Mouse (Mus musculus) liver, embryonic 15.5 days (tissue): ENCODE measurements at regions not wholly inside any gene's neighbourhood (a gene's known extent, or its start where the extent isn't known, plus 50 kb on each side); places are given as distances from the start of the nearest gene placed in this dataset.
"Not testable (repeated sequence)": the region's sequence is repeated elsewhere in the genome, so short reads cannot be mapped to it uniquely, and the experiment has no call there.

Experiments
- ATAC-seq: fragments of 200-750 bp; cut with Nextera tagmentation; 2 replicates; pipeline ENCODE4 v1.8.0; 2017; ENCODE audit warnings: moderate number of reproducible peaks, mild to moderate bottlenecking, moderate library complexity; ENCODE audit not compliant: insufficient read depth
- H3K27ac ChIP-seq: fragments of 300-500 bp; sonication (generic); replicated peaks from 2 replicates; pipeline ENCODE4 v1.5.1; 2015; ENCODE audit warnings: mild to moderate bottlenecking, inconsistent platforms
- H3K27me3 ChIP-seq: fragments of 300-500 bp; sonication (generic); 2 replicates; pipeline ENCODE4 v1.6.1; 2015; ENCODE audit warnings: mild to moderate bottlenecking, inconsistent platforms
- H3K36me3 ChIP-seq: fragments of 300-500 bp; sonication (generic); replicated peaks from 2 replicates; pipeline ENCODE4 v1.6.1; 2015; ENCODE audit warnings: moderate library complexity, mild to moderate bottlenecking, inconsistent platforms
- H3K4me1 ChIP-seq: fragments of 300-500 bp; sonication (generic); replicated peaks from 2 replicates; pipeline ENCODE4 v1.6.1; 2015; ENCODE audit warnings: inconsistent platforms
- H3K4me2 ChIP-seq: fragments of 300-500 bp; sonication (generic); 2 replicates; pipeline ENCODE4 v1.6.1; 2015; ENCODE audit warnings: moderate library complexity, mild to moderate bottlenecking, inconsistent platforms
- H3K4me3 ChIP-seq: fragments of 300-500 bp; sonication (generic); replicated peaks from 2 replicates; pipeline ENCODE4 v1.5.1; 2015; ENCODE audit warnings: mild to moderate bottlenecking, inconsistent platforms
- H3K9ac ChIP-seq: fragments of 300-500 bp; sonication (generic); 2 replicates; pipeline ENCODE4 v1.6.1; 2015; ENCODE audit warnings: moderate library complexity, mild to moderate bottlenecking, inconsistent platforms
- H3K9me3 ChIP-seq: fragments of 300-500 bp; sonication (generic); replicated peaks from 2 replicates; pipeline ENCODE4 v1.6.1; 2016; ENCODE audit warnings: inconsistent platforms
- WGBS: fragments of 180-500 bp; shearing (Covaris S2); methylation state at CpG from one replicate; pipeline ENCODE4 v1.1.7; 2015; ENCODE audit warnings: mixed read lengths; ENCODE audit not compliant: insufficient replicate concordance; 5-methylcytosine and 5-hydroxymethylcytosine counted together

DNA sequence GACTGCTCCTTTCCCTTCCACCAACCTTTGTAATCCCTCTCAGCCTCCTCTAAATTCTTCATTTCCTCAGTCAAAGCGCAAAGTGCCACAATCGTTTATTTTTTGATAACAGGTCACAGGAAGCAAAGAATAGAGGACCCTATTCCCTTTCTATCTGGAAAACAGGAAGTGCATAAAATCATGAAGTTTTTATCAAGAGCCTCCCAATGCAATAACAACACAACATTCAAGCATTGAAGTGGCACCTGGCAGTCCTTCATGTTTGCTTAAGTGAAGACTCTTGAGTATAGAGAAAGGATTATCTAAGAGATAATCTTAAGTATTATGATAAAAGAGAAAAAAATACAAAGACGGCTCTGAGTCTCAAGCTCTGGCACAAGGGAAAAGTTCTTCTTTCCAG, 111.9 kb downstream of the Ibtk start:
- Histone ChIP-seq H3K9me3 (no peaks in the 10 kb centered on the region), H3K9ac (no peak overlapping the region), H3K27ac (no peak overlapping the region), H3K4me1 (no peaks in the 10 kb centered on the region), H3K4me2 (no peak overlapping the region), H3K27me3 (no peaks in the 10 kb centered on the region), H3K4me3 (no peak overlapping the region), H3K36me3 (no peaks in the 10 kb centered on the region)
- no peak for ATAC-seq
- whole genome bisulfite sequencing, result 41% methylated on average over 3 of the region's 3 CpGs

DNA sequence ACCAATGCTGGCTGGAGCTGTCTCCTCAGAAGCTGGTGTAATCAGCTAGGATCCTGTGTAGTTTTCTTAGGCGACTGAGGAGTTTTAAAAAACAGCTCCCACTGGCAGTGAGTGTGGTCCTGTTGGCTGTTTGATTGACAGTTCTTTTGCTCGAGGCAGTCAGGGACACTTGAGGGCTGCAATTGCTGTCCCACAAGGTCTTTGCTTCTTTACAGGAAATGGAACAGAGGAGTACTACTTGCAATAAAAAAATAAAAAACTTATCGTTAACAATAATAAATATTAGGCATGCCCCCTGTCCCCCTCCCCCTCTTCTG, 113.0 kb downstream of the Ibtk start:
- no peak for ATAC-seq
- H3K4me1 ChIP-seq, result no peaks in the 10 kb centered on the region
- H3K4me2 ChIP-seq, result no peak overlapping the region
- H3K27me3 ChIP-seq, result no peaks in the 10 kb centered on the region
- no peak overlapping the region for H3K4me3 ChIP-seq
- no peaks in the 10 kb centered on the region for H3K9me3 ChIP-seq
- no peak overlapping the region for H3K9ac ChIP-seq
- H3K36me3 ChIP-seq, result no peaks in the 10 kb centered on the region
- 46% methylated on average over 3 of the region's 3 CpGs for WGBS
- no peak overlapping the region for H3K27ac ChIP-seq

DNA sequence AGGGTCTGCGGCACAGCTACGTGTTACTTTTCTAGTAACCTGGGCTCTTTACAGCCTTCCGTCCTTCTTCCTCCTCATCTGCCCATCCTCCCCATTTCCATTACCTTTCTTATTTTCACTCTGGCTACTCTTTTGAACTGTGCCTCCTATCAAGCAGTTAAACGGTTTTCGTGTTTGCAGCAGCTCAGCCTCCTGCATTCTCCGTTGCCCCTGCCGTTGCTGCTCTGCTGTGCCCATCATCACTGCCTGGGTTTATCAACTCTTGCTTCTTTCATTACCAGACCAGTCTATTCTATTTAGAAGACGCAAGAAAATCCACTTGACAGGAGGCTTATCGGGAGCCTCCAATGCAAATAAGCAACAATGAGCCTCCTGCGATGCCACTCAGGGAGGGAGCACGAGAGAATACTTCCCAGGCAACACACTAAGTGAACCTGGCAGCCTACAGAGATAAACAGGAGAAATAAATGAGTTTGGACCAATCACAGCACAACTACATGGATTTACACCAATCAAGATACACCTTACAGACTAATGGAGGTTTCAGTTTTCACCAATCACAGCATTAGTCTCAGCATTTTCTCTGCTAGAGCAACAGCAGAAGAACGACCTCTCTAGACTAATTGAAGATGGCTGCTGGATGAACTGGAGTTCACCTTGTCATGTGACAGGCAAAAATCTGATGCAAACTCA, 113.5 kb downstream of the Ibtk start:
- H3K36me3 ChIP-seq, result no peaks in the 10 kb centered on the region
- H3K9me3 ChIP-seq, result no peaks in the 10 kb centered on the region
- no peak overlapping the region for H3K4me3 ChIP-seq
- H3K4me1 ChIP-seq, result no peaks in the 10 kb centered on the region
- no peak for ATAC-seq
- 69% methylated on average over 12 of the region's 12 CpGs for WGBS
- no peaks in the 10 kb centered on the region for H3K27me3 ChIP-seq
- H3K27ac ChIP-seq, result no peak overlapping the region
- no peak overlapping the region for H3K9ac ChIP-seq
- no peak overlapping the region for H3K4me2 ChIP-seq

DNA sequence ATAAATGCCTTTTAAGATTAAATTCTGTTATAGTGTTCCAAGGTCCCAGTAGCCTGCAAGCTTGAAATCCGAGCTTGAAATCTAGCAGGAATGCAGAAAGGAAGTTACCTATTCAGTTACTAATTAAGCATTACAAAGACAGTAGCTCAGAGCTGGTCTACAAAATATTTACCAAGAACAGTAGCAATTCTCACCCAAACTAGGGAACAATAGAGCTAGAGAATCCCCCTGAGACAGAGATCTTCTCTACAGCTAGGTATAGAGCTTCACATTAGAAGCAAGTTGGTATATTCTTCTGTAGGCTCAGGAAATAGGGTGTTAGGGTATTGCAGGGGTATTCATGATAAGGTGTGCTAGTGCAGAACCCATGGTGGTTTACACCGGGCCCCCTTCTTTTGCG, 114.3 kb downstream of the Ibtk start:
- ATAC-seq, H3K9ac ChIP-seq, H3K36me3 ChIP-seq, H3K27me3 ChIP-seq, H3K4me1 ChIP-seq, H3K27ac ChIP-seq, H3K4me2 ChIP-seq, H3K9me3 ChIP-seq, H3K4me3 ChIP-seq: not testable (repeated sequence)
- 49% methylated on average over 3 of the region's 3 CpGs for WGBS

DNA sequence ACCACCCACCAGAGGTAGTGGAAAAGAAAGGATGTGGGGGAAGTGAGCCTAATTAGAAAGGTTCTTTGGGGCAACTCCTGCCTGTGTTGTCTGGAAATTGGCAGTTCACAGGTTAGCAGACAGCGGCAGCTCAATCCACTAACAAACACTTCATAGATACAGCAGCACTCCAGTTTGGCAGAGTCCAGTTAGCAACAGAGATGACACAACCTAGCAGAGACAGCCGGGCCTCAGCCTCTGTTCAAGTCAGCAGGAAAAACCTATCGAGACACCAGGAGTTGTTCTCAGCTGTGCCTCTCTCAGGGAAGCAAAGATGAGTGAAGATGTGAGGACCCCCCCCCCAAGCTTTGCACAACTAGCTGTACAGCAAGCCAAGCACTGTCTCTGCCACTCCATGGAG, 131.2 kb downstream of the Ibtk start:
- no peak overlapping the region for H3K9ac ChIP-seq
- H3K27me3 ChIP-seq, result no peaks in the 10 kb centered on the region
- H3K4me1 ChIP-seq, result no peaks in the 10 kb centered on the region
- H3K27ac ChIP-seq, result no peak overlapping the region
- H3K4me3 ChIP-seq, result no peak overlapping the region
- no peaks in the 10 kb centered on the region for H3K36me3 ChIP-seq
- WGBS, result 50% methylated on average over 3 of the region's 3 CpGs
- ATAC-seq, result no peak
- no peaks in the 10 kb centered on the region for H3K9me3 ChIP-seq
- H3K4me2 ChIP-seq, result no peak overlapping the region

DNA sequence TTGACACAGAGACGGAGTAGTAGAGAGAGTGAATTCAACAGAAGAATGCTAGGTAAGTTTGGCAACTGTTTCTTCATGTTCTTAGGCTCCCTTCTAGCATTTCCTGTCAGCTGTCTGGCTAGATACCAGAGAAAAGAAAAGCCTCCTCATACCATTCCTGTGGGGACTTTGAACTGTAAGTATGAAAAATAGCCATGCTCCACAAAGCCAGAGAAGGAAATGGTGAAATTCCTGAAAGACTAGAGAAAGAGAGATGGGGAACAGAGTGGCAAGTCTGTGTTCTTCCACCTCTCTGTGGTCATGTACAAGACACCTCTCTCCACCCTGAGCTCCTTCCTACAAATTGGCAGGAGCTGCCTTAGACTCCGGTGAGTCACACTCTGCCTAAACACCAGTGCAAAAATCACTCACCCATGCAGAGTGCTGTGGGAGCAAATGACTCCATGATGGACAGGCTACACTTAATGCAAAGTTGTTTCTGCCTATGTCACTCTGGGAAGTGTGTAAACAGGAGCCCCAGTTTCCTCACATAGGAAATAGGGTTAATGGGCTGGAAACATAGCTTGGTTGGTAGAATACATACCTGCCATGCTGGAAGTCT, 131.9 kb downstream of the Ibtk start:
- no peak for ATAC-seq
- no peaks in the 10 kb centered on the region for H3K9me3 ChIP-seq
- 36% methylated on average over 2 of the region's 2 CpGs for WGBS

DNA sequence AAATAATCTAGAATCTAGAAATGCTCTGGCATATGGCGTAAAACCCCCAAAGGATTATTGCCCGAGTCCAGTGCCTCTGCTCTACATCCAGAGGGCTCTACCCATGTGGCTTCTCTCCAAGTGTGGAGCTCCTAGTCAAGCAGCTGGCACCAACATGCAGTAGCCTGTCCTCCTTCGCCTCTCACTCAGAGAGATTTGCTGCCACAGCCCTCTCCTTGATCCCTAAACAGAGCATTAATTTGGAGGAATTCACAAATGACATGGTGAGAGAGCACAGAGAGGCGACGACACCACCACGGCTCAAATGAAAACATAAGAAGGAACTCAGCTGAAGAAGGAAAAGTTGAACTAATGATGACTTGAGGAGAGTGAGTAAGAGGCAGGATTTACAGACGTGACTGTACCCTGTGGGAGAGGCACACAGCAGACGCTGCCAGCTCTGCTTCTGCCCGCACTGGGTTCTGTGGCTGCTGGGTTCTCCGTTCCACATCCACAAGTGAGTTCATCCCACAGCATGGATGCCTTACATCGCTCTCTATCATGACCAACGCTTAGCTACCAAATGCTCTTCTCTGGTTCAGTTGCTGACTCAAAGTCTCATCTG, 132.8 kb downstream of the Ibtk start:
- Histone ChIP-seq H3K4me2 (no peak overlapping the region), H3K9me3 (no peaks in the 10 kb centered on the region), H3K27me3 (no peaks in the 10 kb centered on the region), H3K27ac (no peak overlapping the region), H3K9ac (no peak overlapping the region), H3K4me1 (no peaks in the 10 kb centered on the region), H3K4me3 (no peak overlapping the region), H3K36me3 (no peaks in the 10 kb centered on the region)
- 69% methylated on average over 12 of the region's 12 CpGs for WGBS
- ATAC-seq, result no peak

More for the DNA sequence above, 131.9 kb downstream of the Ibtk start:
- no peak overlapping the region for H3K27ac ChIP-seq
- no peak overlapping the region for H3K4me3 ChIP-seq
- no peaks in the 10 kb centered on the region for H3K4me1 ChIP-seq
- H3K27me3 ChIP-seq, result no peaks in the 10 kb centered on the region
- no peak overlapping the region for H3K4me2 ChIP-seq
- H3K9ac ChIP-seq, result no peak overlapping the region
- H3K36me3 ChIP-seq, result no peaks in the 10 kb centered on the region

DNA sequence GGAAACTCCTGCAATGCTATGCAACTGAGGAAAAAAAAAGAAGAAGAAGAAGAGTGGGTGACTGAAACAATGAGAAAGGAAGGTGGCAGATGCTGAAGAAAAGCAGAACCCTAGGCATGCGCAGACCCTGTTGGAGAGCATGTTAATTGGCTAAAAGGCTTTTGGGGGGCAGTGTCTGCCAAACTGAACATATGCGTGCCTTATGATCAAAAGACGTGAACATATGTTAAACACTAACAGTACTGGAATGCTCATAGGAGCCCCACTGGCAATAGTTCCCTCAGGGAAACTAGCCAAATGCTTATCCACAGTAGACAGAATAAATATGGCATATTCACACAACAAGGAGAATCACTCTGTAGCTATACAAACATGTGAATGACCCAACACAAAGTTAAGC, 140.0 kb downstream of the Ibtk start:
- Histone ChIP-seq H3K4me3 (no peak overlapping the region), H3K4me2 (no peak overlapping the region), H3K9me3 (no peaks in the 10 kb centered on the region), H3K27ac (no peak overlapping the region), H3K27me3 (no peaks in the 10 kb centered on the region), H3K9ac (no peak overlapping the region), H3K4me1 (no peaks in the 10 kb centered on the region), H3K36me3 (no peaks in the 10 kb centered on the region)
- ATAC-seq, result no peak
- 71% methylated on average over 3 of the region's 3 CpGs for WGBS

DNA sequence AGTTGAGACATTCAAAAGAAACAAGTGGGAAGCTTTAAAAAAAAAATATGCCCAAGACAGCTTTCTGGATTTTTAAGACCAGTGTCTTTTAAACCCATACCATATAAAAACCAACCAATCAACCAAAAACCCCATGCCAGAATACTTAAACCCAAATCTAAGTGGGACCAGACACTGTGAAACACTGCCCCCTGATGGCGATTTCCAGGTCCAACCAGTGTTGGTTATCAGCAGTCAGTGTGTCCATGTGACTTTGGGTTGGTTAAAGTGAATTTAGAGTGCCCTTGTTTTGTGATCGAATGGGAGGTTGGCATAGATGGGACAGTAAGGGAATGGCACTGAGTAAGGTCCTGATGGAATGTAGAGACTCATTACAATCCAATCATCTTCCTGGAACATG, 152.2 kb downstream of the Ibtk start:
- no peaks in the 10 kb centered on the region for H3K4me1 ChIP-seq
- no peak overlapping the region for H3K9ac ChIP-seq
- no peaks in the 10 kb centered on the region for H3K9me3 ChIP-seq
- no peaks in the 10 kb centered on the region for H3K36me3 ChIP-seq
- no peaks in the 10 kb centered on the region for H3K27me3 ChIP-seq
- H3K27ac ChIP-seq, result no peak overlapping the region
- H3K4me2 ChIP-seq, result no peak overlapping the region
- ATAC-seq, result no peak
- H3K4me3 ChIP-seq, result no peak overlapping the region
- WGBS, result 18% methylated on average over 2 of the region's 2 CpGs

DNA sequence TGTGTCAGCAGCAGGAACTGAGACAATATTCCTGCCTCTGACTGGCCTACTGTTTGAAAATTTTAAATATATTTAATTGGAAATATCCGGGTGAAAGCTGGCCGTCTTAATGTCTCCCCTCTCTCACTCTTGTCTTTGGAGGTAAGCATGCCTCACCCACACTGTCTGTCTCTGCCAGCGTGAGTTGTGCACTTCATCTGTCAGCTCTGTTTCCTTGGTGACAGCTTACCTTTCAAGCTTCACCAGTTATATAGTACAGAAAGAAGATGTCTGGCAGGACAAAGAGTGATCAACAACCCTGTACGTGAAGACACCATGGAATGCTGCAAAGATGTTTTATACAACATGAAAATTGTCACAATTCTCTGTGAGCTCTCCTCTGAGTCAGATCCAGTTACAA, 155.3 kb downstream of the Ibtk start:
- whole genome bisulfite sequencing, result 67% methylated on average over 4 of the region's 4 CpGs
- H3K9me3 ChIP-seq, result no peaks in the 10 kb centered on the region
- H3K4me2 ChIP-seq, result no peak overlapping the region
- H3K27ac ChIP-seq, result no peak overlapping the region
- H3K9ac ChIP-seq, result no peak overlapping the region
- no peaks in the 10 kb centered on the region for H3K36me3 ChIP-seq
- no peaks in the 10 kb centered on the region for H3K27me3 ChIP-seq
- H3K4me3 ChIP-seq, result no peak overlapping the region
- H3K4me1 ChIP-seq, result no peaks in the 10 kb centered on the region
- ATAC-seq, result no peak

DNA sequence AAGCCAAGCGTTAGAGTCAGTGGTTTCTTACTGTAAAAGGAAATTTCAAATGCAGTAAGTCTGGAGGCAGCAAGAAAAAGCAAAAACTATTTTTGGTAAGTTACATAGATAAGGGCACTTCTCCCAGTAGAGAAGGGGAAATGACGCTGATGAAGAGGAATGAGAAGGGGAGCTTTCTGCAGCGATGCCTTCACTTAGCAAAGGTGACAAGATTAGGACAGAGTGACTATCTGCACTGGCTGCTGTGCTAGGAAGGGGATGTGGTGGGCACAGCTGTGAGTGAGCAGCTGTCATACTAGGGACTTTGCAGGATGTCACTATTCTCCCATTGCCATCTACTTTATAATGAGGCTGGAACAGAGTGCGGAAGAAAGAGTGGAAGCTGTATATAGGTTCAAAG, 156.5 kb downstream of the Ibtk start:
- no peaks in the 10 kb centered on the region for H3K27me3 ChIP-seq
- no peak overlapping the region for H3K4me2 ChIP-seq
- H3K27ac ChIP-seq, result no peak overlapping the region
- no peaks in the 10 kb centered on the region for H3K9me3 ChIP-seq
- no peak overlapping the region for H3K9ac ChIP-seq
- WGBS, result 23% methylated on average over 4 of the region's 4 CpGs
- H3K36me3 ChIP-seq, result no peaks in the 10 kb centered on the region
- no peak overlapping the region for H3K4me3 ChIP-seq
- ATAC-seq, result no peak
- H3K4me1 ChIP-seq, result no peaks in the 10 kb centered on the region

DNA sequence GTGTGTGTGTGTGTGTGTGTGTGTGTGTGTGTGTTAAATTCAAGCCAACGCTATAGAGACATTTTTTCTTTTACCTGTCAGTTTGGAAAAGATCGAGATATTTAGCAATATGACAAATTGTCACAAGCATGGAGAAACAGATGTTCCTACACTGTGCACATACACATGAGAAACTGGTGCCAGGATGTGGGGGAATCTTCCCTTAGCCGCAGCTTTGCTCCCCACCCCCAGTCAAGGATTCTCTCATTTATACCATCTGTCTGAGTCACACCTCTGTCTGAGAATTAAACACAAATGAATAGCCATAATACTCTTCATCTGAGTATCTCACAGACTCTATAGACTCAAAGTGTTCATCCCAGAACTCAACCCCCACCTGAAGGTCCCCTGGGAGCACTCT, 159.9 kb downstream of the Ibtk start:
- H3K9me3 ChIP-seq, result no peaks in the 10 kb centered on the region
- no peak overlapping the region for H3K9ac ChIP-seq
- H3K27me3 ChIP-seq, result no peaks in the 10 kb centered on the region
- no peaks in the 10 kb centered on the region for H3K36me3 ChIP-seq
- no peak overlapping the region for H3K27ac ChIP-seq
- H3K4me3 ChIP-seq, result no peak overlapping the region
- H3K4me1 ChIP-seq, result no peaks in the 10 kb centered on the region
- 67% methylated on average over 3 of the region's 3 CpGs for WGBS
- H3K4me2 ChIP-seq, result no peak overlapping the region
- ATAC-seq, result no peak
